Mouse (Mus musculus): Measurements from ENCODE around the gene Atg9a.

Gene Atg9a

GRCm38 (mm10) chr1:75168093-75168471 is 23.9 kb downstream of the Atg9a start:
- no peak for DNase-seq (ENCODE audit: low spot score)

DNA sequence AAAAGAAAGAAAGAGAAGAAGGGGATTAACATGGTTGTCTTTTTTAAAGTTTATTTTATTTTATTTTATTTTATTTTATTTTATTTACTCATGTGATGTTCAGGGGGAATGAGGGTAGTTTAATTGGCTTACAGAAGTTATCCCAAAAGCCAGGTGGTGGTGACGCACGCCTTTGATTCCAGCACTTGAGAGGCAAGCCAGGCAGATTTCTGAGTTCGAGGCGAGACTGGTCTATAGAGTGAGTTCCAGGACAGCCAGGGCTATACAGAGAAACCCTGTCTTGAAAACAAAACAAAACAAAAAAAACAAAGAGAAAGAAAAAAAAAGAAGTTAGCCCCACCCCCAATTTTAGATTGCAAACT is 31.8 kb downstream of the Atg9a start:
- DNase-seq (ENCODE audit: low spot score), result no peak

DNA sequence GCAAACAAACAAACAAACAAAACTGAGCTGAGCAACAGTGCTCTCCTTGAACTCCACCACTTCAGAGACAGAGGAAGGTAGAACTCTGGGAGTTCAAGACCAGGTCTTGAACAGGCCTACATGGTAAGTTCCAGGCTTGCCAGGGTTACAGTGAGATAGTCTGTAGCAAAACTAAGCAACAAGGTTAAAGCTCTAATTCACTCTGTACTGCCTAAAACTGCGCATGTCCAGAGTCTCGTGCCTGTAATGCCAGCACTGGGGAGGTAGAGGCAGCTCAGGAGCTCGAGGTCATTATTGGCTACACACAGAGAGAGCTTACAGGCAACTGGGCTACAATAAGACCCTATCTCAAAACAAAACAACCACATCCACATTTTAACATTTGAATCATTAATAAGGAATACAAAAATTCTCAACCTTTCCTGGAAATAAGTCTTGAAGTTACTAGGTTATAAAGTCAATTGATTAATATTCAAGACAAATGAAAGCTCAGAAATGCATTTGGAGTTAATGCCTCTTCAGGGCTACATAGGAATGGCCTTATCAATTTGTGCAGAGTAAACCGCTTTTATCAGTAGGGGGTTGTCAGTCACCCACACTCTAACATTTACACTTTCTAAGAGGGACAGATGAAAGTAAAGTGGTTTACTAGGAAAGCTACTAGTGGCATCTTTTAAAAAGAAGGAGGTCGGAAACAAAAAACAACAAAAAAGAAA is 32.3 kb downstream of the Atg9a start:
- no peak for DNase-seq (ENCODE audit: low spot score)

DNA sequence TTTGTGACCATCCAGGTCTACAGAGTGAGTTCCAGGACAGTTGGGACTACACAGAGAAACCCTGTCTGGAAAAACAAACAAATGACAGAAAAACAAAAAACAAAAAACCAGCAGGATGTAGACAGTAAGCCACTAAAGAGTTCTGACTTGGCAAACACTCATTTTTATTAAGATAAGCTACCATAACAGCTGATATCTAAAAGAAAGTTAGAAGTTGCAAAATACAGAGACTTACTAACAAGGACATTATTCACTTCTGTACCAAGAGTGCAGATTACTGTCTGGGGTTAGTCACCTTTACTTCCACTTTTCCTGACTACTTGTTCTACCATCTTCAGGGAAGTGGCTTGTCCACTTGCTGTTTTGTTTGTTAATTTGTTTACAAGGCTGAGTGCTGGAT is 33.0 kb downstream of the Atg9a start:
- no peak for DNase-seq (ENCODE audit: low spot score)

GRCm38 (mm10) chr1:75155837-75156236 is 36.2 kb downstream of the Atg9a start:
- DNase-seq (ENCODE audit: low spot score), result no peak

GRCm38 (mm10) chr1:75148727-75149126 is 43.3 kb downstream of the Atg9a start:
- DNase-seq (ENCODE audit: low spot score), result no peak

DNA sequence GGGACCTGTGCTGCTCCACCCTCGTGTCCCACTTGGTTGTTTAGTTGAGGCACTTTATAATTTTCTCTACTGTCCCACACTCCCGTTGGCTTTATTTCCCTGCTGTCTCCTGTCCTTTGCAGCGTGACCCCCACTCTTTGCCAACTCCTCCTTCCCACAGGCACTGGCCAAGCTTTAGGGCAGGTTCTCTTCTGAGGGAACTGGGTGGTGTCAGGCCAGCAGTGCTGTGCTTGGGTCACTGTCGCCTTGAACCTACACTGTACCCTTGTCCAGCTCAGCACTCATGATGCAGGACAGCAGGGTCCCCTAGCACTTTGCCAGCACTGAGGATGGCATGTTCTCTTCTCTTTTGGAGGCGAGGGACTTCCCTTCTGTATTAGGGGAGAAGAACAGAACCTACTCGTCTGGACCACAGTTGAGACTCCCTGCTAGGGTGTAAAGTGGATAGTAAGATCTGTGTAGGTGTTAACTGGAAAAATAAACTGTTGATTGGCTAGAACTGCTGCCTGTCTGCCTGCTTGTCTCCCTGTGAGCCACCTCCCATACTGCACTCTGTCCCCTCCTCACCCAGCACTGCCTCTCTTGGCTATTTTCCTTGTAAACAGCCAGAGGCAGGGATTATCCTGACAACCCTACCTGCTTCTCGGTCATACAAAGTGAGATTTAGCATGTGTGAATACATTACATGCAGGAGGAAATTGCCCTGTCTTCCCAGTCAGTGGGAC is 44.4 kb downstream of the Atg9a start:
- DNase-seq (ENCODE audit: low spot score), result no peak

GRCm38 (mm10) chr1:75145589-75145988 is 46.4 kb downstream of the Atg9a start:
- DNase-seq (ENCODE audit: low spot score), result no peak

DNA sequence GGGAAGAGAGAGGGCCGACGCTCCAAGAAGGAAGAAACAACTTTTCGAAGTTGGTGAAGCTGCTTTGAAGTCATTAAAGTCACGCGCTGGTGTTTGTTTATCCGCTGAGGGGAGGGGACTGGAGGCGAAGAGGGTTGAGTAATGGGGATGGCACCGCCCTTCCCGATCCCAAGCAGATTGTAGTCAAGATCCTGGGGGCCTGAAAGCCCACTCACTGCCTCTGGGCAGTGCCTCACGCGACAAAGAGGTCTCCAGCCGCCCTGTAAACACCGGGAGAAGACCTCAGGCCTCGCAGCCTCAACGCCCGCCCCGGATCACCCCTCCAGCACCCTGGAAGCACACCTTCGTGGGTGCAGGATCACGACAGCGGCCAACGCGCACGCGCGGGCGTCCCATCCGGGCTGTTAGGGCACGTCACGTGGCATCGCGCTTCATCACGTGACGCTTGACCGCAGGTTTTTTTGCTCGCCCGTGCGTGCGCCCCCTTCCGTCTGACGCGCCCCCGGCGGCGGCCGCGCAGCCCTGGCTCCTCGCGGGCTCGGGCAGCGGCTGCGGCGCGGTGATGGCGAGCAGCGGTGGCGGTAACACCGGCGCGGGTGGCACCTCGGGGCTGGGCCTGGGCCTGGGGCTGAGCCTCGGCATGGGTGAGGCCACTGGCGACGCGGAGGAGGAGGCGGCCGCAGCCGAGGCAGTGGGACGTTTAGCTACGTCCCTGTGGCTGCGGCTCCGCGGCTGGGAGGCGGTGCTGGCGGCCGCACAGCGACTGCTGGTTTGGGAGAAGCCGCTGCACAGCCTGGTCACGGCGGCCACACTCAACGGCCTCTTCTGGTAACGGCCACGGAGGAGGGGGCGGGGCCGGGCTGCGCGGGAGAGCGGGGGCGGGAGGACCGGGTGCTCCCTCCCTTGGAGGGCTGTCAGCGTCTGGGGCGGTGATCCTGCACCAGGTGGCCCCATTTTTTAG is 49.4 kb downstream of the Atg9a start, which contains the start of the genes Cnppd1 and Retreg2:
TSS of gene Cnppd1 (minus strand) at position 411 of the 961 bp plus-strand sequence.
TSS of gene Retreg2 (plus strand) at position 478 of the 961 bp plus-strand sequence.
- peak; percentile 96 for DNase-seq (ENCODE audit: low spot score)

DNA sequence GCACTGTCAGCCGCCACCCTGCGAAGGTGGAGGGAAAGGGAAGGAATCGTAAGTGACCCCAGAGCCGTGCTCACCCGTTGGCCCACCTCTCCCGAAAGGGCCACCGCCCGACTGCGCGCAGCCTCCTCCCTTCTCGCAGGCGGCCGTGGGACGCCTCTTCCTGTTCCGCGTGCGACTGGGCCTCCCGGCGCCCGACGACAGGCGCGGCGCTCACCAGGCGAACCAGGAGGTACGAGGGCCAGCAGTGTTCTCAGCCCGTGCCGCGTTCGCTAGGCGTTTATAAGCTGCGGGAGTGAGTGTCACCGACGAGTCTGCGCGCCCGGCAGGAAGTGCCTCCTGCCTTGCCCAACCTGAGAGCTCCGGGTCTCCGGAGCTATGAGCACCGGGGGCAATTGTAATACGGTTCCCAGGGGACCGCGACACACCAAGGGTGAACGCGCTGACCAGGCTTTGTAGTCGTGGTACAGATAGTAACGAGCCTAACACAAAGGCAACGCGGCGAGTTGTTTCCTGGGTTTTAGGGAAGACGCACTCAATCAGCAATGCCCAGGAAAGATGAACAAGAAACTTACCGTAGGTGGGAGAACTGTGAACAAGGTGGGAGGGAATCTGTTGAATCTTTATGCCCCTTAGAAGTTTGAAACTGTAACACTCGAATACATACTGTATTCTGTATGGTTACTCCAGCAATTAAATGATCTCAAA is 50.4 kb downstream of the Atg9a start:
- DNase-seq (ENCODE audit: low spot score), result peak; percentile 62

DNA sequence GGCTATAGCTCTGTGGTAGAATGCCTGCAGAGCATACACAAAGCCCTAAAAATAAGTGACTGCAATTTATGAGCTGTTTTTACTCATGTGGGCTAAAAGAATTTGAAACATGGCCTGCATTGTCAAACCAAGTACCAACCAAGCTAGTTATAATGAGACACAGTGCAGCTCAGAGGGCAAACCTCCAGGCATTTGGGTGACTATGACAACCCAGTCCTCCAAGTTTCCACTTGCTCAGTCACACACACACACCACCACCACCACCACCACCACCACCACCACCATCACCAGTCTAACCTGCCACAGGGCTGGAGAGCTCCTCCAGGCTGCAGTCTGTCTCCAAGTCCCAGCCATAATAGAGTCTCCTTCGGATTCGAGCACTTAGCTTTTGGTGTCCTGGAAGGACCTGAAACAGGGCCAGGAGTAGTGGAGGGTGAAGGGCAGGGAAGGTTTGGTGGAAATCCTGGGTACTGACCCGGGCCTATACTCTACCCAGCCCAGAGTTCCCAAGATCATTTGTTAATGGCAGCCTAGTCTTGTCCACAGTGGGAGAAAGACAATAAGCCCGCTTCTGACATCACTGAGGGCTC is 51.3 kb downstream of the Atg9a start:
- DNase-seq (ENCODE audit: low spot score), result no peak

DNA sequence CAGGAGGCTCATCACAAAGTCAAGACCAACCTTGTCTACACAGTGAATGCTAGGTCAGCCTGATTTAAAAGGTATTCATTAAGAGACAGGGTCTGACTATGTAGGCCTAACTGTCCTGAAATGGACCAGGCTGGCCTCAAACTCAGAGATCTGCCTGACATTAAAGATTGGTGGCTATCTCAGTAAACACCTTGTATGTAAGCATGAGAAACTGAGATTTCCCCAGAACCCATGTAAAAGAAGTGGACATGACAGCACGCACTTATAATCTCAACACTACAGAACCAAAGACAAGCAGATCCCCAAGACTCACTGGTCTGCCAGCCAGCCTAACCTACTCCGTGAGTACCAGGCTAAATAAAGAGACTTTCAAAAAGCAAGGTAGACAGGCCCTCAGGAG is 53.5 kb downstream of the Atg9a start:
- DNase-seq (ENCODE audit: low spot score), result no peak

GRCm38 (mm10) chr1:75136730-75137129 is 55.3 kb downstream of the Atg9a start:
- DNase-seq (ENCODE audit: low spot score), result no peak

GRCm38 (mm10) chr1:75136293-75136692 is 55.7 kb downstream of the Atg9a start:
- no peak for DNase-seq (ENCODE audit: low spot score)

DNA sequence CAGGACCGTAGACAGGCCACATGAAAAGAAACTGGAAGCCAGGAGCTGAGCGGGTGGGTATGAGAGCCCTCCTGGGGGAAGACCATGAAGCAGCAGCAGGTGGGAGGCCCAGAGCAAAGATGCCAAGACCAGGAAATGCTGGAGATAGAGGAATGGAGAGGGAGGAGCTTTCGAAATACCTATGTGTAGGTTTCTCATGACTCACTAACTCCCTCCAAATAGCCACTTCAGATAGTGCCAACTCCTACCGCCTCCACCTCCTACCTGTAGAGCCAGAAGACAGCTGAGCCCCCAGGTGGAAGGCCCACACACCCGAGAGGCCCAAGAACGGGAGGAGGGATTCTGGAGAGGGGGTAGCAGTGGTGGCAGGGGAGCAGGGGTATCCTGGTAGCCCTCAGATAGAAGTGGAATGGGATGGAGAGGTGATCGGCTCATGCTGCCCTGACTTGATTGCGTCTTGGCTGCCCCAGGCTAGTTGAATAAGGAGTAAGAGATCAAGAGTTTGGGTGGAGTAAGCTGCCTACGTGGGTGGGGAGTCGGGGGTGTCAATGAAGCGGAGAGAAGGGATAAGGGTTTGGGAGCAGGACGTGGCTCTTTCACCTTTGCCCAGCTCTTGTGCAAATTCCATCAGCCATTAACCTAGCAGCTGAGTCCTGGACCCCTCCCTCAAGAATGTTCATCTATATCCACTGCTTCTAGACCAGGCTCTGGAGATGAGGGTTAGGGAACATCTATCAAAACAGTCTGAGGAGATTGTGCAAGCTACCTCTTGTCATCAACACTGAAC is 58.4 kb downstream of the Atg9a start, which contains the start of gene Slc23a3:
TSS of gene Slc23a3 (minus strand) at position 470 of the 787 bp plus-strand sequence.
- DNase-seq (ENCODE audit: low spot score), result no peak
